Mouse (Mus musculus) heart, embryonic 15.5 days (tissue): ENCODE measurements around the gene Sec61a2. TPM values are rescaled to one million over a fixed set of nuclear protein-coding genes. Genes with fewer than 3 reads are reported as not detected.

Experiments
- ATAC-seq: fragments of 200-750 bp; cut with Nextera tagmentation; replicated peaks from 2 replicates; pipeline ENCODE4 v1.8.0; 2017; ENCODE audit warnings: low read depth, moderate TSS enrichment; ENCODE audit not compliant: insufficient number of reproducible peaks, insufficient read depth, low FRiP score
- H3K27ac ChIP-seq: fragments of 300-500 bp; sonication (generic); 2 replicates; pipeline ENCODE4 v1.5.1; 2015; ENCODE audit warnings: mild to moderate bottlenecking, inconsistent platforms
- H3K27me3 ChIP-seq: fragments of 300-500 bp; sonication (generic); 2 replicates; pipeline ENCODE4 v1.6.1; 2015; ENCODE audit warnings: inconsistent platforms
- H3K36me3 ChIP-seq: fragments of 300-500 bp; sonication (generic); 2 replicates; pipeline ENCODE4 v1.6.1; 2015; ENCODE audit warnings: mild to moderate bottlenecking, inconsistent platforms
- H3K4me1 ChIP-seq: fragments of 300-500 bp; sonication (generic); replicated peaks from 2 replicates; pipeline ENCODE4 v1.6.1; 2015; ENCODE audit warnings: inconsistent platforms
- H3K4me2 ChIP-seq: fragments of 300-500 bp; sonication (generic); 2 replicates; pipeline ENCODE4 v1.6.1; 2015; ENCODE audit warnings: inconsistent platforms, mild to moderate bottlenecking, moderate library complexity
- H3K4me3 ChIP-seq: fragments of 300-500 bp; sonication (generic); 2 replicates; pipeline ENCODE4 v1.5.1; 2015; ENCODE audit warnings: mild to moderate bottlenecking, inconsistent platforms
- H3K9ac ChIP-seq: fragments of 300-500 bp; sonication (generic); 2 replicates; pipeline ENCODE4 v1.6.1; 2015; ENCODE audit warnings: mild to moderate bottlenecking, inconsistent platforms
- H3K9me3 ChIP-seq: fragments of 300-500 bp; sonication (generic); replicated peaks from 2 replicates; pipeline ENCODE4 v1.6.1; 2016; ENCODE audit warnings: inconsistent platforms
- WGBS: fragments of 180-500 bp; shearing (Covaris S2); methylation state at CpG from one replicate; pipeline ENCODE4 v1.1.7; 2015; ENCODE audit warnings: mixed read lengths; 5-methylcytosine and 5-hydroxymethylcytosine counted together
- polyA plus RNA-seq: library from polyadenylated mRNA; unstranded; fragments of >200 nt; fragmentation: Nextera tagmentation; extraction: Ambion mirVana; gene quantifications from 2 replicates; pipeline ENCODE4 v1.2.1, GENCODE M21; 2015

The Sec61a2 gene
- 44.0 and 47.7 TPM in 2 replicates for polyA plus RNA-seq

DNA sequence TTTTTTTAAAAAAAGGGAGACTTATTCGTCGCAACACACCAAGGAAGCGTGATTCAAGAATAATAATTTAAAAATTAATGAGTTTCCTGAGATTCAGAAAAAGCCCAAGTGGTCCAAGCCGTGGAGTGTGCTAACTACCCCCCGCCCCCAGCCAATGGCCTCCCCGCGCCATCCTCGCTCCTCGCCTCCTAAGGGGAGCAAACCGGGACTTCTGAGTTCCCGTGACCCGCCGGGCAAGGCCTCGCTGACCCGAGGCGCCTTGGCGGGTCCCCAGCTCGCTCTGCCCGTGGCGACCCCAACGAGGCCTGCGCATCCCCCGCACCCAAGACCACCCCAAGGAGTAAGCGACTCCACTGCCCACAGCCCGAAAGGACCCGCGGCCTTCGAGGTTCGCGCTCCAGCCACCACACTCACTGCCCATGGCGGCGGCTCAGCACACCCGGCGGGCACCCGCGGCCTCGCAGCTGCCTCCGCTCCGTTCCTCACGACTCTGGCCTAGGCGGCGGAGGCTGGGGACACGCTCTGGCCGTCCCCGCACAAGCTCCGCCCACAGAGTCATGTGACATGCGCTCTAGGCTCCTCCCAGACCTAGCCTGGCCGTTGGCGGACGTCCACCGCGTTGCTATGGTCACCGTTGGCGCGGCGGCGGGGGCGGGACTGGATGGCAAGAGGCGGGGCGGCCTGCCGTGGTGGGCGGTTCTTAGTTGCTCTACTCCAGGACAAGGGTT lies at the start of gene Sec61a2:
TSS of gene Sec61a2 (minus strand) at position 590 of the 728 bp plus-strand sequence.
- Histone ChIP-seq H3K9me3 (no peaks in the 10 kb centered on the region), H3K27me3 (no peaks in the 10 kb centered on the region), H3K4me1 (peaks cover 11% of the 10 kb centered on the region), H3K4me2 (peak within 1 kb of the TSS; percentile 81), H3K27ac (peak within 1 kb of the TSS; percentile 92), H3K36me3 (peaks cover 4% of the 10 kb centered on the region; the same call in 1 of the 2 replicates), H3K9ac (peak within 1 kb of the TSS; percentile 98), H3K4me3 (peak within 1 kb of the TSS; percentile 99)
- WGBS: under 1% methylated on average over 62 of the region's 62 CpGs
- ATAC-seq: peak; percentile 99

DNA sequence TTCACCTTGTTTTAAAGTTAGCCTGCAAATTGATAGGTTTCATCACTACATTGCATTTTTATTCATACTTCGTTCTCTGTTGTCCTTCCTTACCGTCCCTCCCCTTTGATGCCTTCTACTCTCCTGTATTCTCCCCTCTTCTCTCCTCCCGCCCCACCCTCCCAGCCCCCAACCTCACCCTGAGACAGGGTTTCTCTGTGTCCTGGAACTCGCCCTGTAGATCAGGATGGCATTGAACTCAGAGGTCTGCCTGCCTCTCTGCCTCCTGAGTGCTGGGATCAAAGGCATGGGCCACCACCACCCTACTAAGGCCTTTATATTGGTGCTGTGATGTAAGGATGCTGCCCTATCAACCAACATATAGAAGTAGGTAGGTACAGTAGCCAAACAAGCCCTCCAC lies 47.8 kb upstream of the Sec61a2 start:
- peak overlapping the region; percentile 56 for H3K4me3 ChIP-seq
- no peaks in the 10 kb centered on the region for H3K36me3 ChIP-seq
- 41% methylated on average over 4 of the region's 4 CpGs for WGBS
- H3K27me3 ChIP-seq: no peaks in the 10 kb centered on the region
- no peak for ATAC-seq
- H3K9ac ChIP-seq: no peak overlapping the region
- H3K4me2 ChIP-seq: peak overlapping the region; percentile 87
- no peak overlapping the region for H3K27ac ChIP-seq
- no peaks in the 10 kb centered on the region for H3K9me3 ChIP-seq
- no peaks in the 10 kb centered on the region for H3K4me1 ChIP-seq

DNA sequence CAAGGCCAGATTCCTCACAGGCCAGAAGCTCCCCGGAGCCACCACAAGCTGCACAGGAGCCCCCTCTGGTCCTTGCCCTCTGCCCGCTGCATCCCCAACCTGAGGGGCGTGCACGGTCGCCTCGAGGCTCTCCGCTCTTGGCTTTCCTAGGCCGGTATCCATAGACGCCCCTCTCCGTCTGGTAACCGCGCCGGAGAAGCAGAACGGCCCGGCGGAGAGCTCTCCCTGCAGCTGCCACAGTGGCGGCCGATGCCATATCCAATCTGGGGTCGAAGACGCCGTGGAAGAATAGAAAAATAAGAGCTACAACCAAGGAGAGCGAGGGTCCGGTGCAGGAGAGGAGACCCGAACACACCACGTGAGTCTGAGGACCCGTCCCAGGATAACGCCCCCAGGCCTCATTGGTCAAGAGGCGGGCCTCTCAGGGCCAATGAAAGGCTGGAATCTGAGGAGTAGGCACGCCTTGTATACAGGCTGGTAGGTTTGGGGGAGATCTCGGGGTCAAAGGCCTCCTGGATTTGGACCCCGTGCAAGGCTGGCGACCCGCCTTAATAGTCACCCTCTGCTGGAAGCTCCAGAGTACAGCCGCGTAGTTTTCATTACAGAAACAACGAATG lies 47.3 kb upstream of the Sec61a2 start, which contains the start of gene Dhtkd1:
TSS of gene Dhtkd1 (minus strand) at position 377 of the 617 bp plus-strand sequence.
- Histone ChIP-seq H3K4me1 (no peaks in the 10 kb centered on the region), H3K9ac (peak within 1 kb of the TSS; percentile 57), H3K9me3 (no peaks in the 10 kb centered on the region), H3K4me3 (peak within 1 kb of the TSS; percentile 56), H3K4me2 (peak within 1 kb of the TSS; percentile 87), H3K36me3 (no peaks in the 10 kb centered on the region), H3K27me3 (no peaks in the 10 kb centered on the region), H3K27ac (no peak within 1 kb of the TSS)
- ATAC-seq: peak; percentile 94
- WGBS: 2% methylated on average over 36 of the region's 36 CpGs

DNA sequence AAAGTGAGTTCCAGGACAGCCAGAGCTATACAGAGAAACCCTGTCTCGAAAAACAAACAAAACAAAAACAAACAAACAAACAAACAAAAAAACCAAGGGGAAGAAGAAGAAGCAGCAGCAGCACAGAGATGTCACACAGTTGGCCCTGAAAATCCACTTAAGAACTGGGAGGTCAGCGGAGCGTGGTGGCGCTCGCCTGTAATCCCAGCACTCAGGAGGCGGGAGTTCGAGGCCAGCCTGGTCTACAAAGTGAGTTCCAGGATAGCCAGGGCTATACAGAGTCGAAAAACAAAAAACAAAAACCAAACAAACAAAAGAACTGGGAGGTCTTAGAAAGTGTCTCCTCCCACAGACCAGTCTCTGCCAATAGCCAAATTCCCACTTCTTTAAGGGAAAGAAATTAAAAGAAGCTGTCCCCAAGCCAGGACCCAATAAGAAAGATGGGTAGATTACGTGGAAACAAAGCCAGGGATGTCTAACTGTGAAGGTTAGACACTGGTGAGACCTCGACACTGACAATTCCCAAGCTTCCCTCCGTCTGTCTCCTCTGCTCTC lies 46.7 kb upstream of the Sec61a2 start:
- Histone ChIP-seq H3K4me1 (no peaks in the 10 kb centered on the region), H3K27ac (no peak overlapping the region), H3K9me3 (no peaks in the 10 kb centered on the region), H3K36me3 (no peaks in the 10 kb centered on the region), H3K4me2 (peak overlapping the region; percentile 87), H3K27me3 (no peaks in the 10 kb centered on the region), H3K9ac (peak overlapping the region; percentile 57), H3K4me3 (peak overlapping the region; percentile 56)
- 60% methylated on average over 11 of the region's 11 CpGs for WGBS
- no peak for ATAC-seq

DNA sequence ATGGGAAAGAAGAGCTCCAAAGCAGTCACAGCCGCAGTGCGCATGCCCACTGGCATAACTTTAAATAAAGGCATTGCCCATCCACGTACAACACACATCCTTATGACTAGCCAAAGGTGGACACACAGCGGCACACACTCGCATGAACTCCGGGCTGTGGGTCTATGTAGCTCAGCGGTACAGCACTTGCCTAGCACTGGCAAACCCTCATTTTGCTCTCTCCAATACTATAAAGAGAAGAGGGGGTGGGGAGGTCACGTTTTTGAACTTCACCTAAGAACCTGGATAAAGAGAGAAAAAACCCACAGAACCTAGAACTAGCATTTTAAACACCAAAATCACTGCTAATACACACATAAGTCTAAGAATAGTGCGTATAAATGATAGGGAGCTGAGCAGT lies 45.7 kb upstream of the Sec61a2 start:
- 89% methylated on average over 9 of the region's 9 CpGs for WGBS
- ATAC-seq: no peak
- no peak overlapping the region for H3K4me3 ChIP-seq
- H3K27me3 ChIP-seq: no peaks in the 10 kb centered on the region
- H3K9ac ChIP-seq: no peak overlapping the region
- no peak overlapping the region for H3K27ac ChIP-seq
- H3K4me1 ChIP-seq: no peaks in the 10 kb centered on the region
- H3K9me3 ChIP-seq: no peaks in the 10 kb centered on the region
- no peak overlapping the region for H3K4me2 ChIP-seq
- no peaks in the 10 kb centered on the region for H3K36me3 ChIP-seq

DNA sequence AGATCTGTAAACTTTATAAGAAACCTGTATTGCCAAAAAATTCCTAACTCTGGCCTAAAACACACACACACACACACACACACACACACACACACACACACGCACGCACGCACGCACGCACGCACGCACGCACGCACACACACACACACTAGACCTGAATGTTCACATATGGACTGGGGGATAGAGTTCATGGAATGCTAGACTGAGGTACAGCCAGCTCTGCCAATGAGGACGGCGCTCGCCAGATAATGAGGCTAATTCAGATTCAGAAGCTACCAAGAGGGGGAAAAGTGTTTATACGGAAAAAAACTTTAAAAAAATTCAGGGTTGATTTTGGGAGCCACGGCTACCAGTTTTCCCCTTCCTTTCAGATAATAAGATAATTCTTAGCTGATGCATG lies 44.7 kb upstream of the Sec61a2 start:
- Histone ChIP-seq H3K4me3 (no peak overlapping the region), H3K9ac (no peak overlapping the region), H3K4me2 (no peak overlapping the region), H3K27me3 (no peaks in the 10 kb centered on the region), H3K4me1 (no peaks in the 10 kb centered on the region), H3K36me3 (no peaks in the 10 kb centered on the region), H3K27ac (no peak overlapping the region), H3K9me3 (no peaks in the 10 kb centered on the region)
- WGBS: 91% methylated on average over 14 of the region's 14 CpGs
- no peak for ATAC-seq

DNA sequence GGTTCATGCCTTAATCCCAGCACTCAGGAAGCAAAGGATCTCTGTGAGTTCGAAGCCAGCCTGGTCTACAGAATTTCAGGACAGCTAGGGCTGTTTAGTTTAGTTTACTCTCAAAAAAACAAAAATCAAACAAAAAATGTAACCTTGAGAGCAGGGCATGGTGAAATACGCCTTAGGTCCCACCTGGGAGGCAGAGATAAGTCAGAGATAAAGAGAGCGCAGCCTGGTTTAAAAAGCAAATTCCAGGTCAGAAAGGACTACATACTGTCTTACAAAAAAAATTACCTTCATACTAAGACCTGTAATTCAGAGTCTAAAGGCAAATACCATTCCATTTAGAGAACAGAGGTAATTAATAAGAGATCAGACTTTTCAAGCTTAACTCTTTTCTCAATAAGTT lies 44.1 kb upstream of the Sec61a2 start:
- Histone ChIP-seq H3K9me3 (no peaks in the 10 kb centered on the region), H3K4me2 (no peak overlapping the region), H3K4me1 (no peaks in the 10 kb centered on the region), H3K27me3 (no peaks in the 10 kb centered on the region), H3K36me3 (no peaks in the 10 kb centered on the region), H3K4me3 (no peak overlapping the region), H3K9ac (no peak overlapping the region), H3K27ac (no peak overlapping the region)
- no peak for ATAC-seq
- 82% methylated on average over 3 of the region's 3 CpGs for WGBS

DNA sequence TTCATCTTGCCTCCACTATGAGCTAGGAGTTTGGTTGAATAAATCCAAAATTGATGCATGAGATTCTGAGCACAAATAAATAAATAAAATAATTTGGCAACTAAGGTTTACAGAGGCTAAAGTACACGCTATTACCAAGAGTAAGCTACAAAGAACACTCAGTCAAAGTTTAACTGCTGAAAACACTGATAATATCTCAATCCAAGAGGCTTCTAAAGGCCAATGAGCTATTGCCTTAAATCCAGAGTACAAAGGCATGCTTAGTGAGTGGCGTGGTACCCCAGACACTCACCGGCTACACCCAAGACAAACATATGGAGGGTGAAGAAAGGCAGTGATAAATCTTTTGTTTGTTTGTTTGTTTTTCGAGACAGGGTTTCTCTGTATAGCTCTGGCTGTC lies 41.3 kb upstream of the Sec61a2 start:
- WGBS: 80% methylated on average over 4 of the region's 4 CpGs
- H3K4me3 ChIP-seq: no peak overlapping the region
- H3K4me2 ChIP-seq: no peak overlapping the region
- no peak overlapping the region for H3K9ac ChIP-seq
- ATAC-seq: no peak
- H3K27ac ChIP-seq: no peak overlapping the region
- H3K4me1 ChIP-seq: no peaks in the 10 kb centered on the region
- H3K9me3 ChIP-seq: no peaks in the 10 kb centered on the region
- H3K36me3 ChIP-seq: no peaks in the 10 kb centered on the region
- H3K27me3 ChIP-seq: no peaks in the 10 kb centered on the region

DNA sequence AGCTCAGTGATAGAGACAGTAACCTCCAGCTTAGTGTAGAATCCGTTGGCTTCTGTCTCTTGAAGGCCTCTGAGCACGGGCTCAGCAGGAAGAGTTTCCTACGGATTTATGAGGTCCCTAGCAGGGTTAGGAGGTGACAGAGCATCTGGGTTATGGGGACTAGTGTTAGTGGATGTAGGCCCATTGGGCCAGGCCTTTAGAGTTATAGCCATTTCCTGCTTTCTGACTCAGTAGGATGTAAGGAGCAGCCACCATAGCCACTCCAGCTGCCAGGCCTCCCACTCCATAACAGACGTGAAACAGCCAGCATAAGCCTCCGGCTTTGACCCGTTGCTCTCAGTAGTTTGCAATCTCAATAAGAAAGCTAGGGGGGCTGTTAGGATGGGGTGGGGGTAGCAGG lies 40.8 kb upstream of the Sec61a2 start:
- Histone ChIP-seq H3K4me2 (no peak overlapping the region), H3K9me3 (no peaks in the 10 kb centered on the region), H3K36me3 (no peaks in the 10 kb centered on the region), H3K4me3 (no peak overlapping the region), H3K4me1 (no peaks in the 10 kb centered on the region), H3K27ac (no peak overlapping the region), H3K27me3 (no peaks in the 10 kb centered on the region), H3K9ac (no peak overlapping the region)
- no peak for ATAC-seq
- WGBS: 69% methylated on average over 6 of the region's 6 CpGs

DNA sequence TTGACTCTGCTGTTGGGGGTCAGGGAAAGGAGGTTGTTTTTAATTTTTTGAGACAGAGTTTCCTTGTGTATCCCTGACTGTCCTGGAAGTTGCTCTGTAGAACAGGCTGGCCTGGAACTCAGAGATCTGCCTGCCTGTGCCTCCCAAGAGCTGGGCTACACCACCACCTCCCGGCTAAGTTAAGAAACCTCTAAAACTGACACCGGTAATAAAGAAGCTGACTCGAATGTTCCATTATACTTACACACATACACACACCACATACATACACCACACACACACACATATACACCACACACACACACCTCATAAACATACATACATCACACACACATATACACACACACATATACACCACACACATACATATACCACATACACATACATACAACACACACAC lies 39.7 kb upstream of the Sec61a2 start:
- no peak overlapping the region for H3K27ac ChIP-seq
- no peaks in the 10 kb centered on the region for H3K36me3 ChIP-seq
- H3K27me3 ChIP-seq: no peaks in the 10 kb centered on the region
- no peaks in the 10 kb centered on the region for H3K9me3 ChIP-seq
- H3K4me1 ChIP-seq: no peaks in the 10 kb centered on the region
- H3K4me3 ChIP-seq: no peak overlapping the region
- H3K9ac ChIP-seq: no peak overlapping the region
- 88% methylated on average over 3 of the region's 3 CpGs for WGBS
- no peak for ATAC-seq
- no peak overlapping the region for H3K4me2 ChIP-seq

DNA sequence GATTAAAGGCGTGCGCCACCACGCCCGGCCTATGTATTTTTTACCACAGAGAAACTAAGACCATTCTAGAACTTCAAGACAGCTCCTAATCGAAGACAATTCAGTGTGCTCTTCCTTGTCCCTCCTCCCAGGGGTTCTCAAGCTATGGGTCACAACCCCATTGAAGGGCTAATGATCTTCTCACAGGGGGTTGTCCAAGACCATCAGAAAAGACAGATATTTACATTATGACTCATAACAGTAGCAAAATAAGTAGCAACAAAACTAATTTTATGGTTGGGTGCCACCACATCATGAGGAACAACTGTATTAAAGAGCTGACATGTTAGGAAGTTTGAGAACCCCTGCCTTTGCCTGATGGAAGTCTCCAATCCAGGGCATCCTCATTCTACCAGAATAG lies 36.7 kb upstream of the Sec61a2 start:
- no peaks in the 10 kb centered on the region for H3K27me3 ChIP-seq
- no peaks in the 10 kb centered on the region for H3K9me3 ChIP-seq
- ATAC-seq: no peak
- H3K9ac ChIP-seq: no peak overlapping the region
- 92% methylated on average over 5 of the region's 5 CpGs for WGBS
- H3K27ac ChIP-seq: no peak overlapping the region
- no peaks in the 10 kb centered on the region for H3K4me1 ChIP-seq
- no peak overlapping the region for H3K4me3 ChIP-seq
- H3K4me2 ChIP-seq: no peak overlapping the region
- no peaks in the 10 kb centered on the region for H3K36me3 ChIP-seq
